Mouse (Mus musculus) inflammation-experienced regulatory T-cells (primary cell): ENCODE results near the gene Trip10. TPM values are rescaled to one million over a fixed set of nuclear protein-coding genes. Genes with fewer than 3 reads are reported as not detected.

Source experiments
- polyA plus RNA-seq, 2 experiments: library from polyadenylated mRNA; unstranded; fragments of 100-300 nt; shearing (Covaris generic); gene quantifications; one replicate each; pipeline ENCODE4 v1.2.1; 2017

Trip10 gene
- polyA plus RNA-seq = 1 to 10 TPM; 5.5 to 9.6 TPM

DNA sequence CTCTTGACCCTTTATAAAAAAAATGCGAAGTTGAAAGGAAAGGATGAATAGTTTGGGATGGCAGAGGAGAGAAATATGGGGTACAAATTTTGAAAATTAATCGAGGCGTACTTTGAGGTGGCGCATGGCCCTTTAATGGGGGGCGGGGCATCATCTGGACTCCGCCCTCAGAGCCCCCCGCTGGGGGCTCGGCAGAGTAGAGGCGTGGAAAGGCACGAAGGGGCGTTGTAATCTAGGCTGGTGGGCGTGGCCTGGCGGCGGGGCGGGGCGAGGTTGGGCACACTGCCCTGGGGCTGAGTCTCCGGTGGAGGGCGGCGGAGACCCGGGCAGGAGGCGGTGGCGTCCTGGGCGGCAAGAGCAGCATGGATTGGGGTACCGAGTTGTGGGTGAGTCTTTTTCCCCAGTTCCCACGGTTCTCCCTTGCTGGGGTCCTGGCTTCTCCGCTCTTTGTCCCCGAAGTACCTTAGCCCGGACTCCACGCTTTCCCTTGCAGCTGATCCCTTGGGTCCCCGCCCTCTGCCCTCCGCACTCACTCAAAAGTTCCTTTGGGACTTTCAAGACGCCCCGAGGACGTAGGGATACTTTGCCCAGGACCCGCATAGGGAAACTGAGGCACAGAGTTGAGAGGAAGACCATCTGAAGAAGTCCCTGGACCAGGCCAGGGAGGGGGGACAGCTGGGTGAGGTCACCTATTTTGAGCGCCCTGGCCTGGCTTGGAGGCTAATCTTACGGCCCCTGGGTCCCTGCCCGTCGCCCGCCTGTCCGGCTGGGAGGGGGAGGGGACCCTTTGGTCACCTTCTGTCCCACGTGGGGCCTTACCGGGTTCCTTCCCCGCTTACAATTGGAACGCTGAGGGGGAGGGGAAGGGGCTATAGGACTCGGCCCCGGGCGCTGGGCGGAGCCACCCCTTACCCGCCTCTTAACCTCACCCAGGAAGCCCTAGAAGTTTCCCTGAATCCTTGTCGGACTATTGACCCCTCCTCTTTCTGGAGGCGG lies at the start of gene Trip10:
Gene Trip10 (plus strand): TSS at position 270 of the 996 bp plus-strand sequence.

DNA sequence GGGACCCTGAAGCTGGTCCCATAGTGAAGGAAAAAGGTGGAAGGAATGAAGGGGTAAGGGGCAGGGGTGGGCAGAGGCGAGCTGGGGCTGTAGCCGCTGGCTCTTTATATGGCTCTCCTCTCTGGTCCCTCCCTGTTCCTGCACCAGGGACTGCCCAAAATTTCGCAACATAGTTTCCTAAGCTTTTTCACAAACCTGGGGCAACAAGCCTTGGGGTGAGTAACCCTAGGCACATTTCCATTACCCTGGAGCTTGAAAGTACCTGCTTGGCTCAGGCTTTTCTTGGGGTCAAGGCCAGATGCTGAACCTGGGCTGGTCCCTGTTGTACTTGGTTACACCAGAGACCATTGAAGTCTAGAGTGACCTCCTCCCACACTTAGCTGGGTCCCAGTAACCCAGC lies 21.2 kb upstream of the Trip10 start, which contains the start of gene C3:
Gene C3 (minus strand): TSS at position 123 of the 400 bp plus-strand sequence.

DNA sequence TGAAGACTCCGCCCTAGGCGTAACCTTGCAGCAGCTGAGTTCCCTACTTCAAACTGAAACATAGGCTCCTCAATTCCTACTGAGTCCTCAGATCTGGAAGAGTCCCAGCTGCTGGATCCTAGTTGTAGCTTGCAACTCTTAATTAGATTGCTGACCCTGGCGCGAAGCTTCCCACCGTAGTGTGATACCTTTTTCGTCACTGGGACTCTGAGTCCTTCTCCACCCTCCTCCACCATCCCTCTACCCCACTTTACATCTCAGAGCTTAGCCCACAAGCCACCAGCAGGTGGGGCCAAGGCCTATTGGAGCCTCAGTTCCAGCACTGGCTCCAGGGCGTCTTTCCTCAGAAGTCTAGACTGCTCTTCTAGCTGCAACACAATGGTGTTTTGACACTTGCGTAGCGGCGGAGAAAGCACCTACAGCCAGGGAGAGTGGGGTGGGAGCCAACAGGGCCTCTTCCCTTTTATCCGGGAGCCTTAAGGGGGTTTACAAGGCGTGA lies 1.0 kb upstream of the Trip10 start, which contains the start of gene Gpr108:
Gene Gpr108 (minus strand): TSS at position 246 of the 499 bp plus-strand sequence.

DNA sequence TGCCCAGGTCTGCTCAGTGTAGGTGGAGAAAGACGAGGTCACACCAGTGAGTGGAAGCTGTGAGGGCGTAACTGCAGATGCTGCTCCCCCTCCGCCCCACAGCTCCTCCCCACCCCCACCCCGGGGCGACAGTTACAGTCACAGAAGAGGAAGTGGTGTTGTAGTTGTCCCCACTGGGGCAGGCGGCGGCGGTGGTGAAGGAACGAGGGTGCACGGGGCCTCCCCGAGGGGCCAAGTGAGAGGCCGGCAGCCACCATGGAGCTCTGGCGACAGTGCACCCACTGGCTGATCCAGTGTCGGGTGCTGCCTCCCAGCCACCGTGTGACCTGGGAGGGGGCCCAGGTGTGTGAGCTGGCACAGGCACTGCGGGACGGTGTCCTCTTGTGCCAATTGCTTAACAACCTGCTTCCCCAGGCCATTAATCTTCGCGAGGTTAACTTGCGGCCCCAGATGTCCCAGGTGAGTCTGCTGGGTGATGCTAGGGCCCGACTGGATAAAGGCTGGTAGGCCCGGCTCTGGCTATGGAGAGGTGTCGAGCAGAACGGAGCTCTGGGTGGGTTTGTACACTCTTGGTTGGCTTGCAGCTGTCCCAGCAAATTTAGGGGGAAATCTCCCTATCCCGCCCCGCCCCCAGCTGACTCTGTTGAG lies 29.8 kb downstream of the Trip10 start, which contains the start of gene Vav1:
Gene Vav1 (plus strand): TSS at position 158 of the 648 bp plus-strand sequence.

Other genes with a start within 250 kb of the Trip10 start
- gene Pspn, start 249.4 kb upstream of the Trip10 start, polyA plus RNA-seq = 1 to 10 TPM; 1.2 to 2.1 TPM
- gene Gtf2f1, start 238.2 kb upstream of the Trip10 start, polyA plus RNA-seq = 10 to 100 TPM; 88.5 to 98.7 TPM
- gene Gm17949, start 238.0 kb upstream of the Trip10 start, polyA plus RNA-seq = 1 to 10 TPM; 1.5 to 1.6 TPM
- 10 to 100 TPM; 34.8 to 42.0 TPM for gene Khsrp, start 217.9 kb upstream of the Trip10 start, polyA plus RNA-seq
- gene Slc25a41, start 207.8 kb upstream of the Trip10 start, polyA plus RNA-seq = not detected
- gene Crb3, start 190.3 kb upstream of the Trip10 start, polyA plus RNA-seq = 1 to 10 TPM; 3.5 to 6.3 TPM
- gene Slc25a23, start 189.6 kb upstream of the Trip10 start, polyA plus RNA-seq = 1 to 10 TPM; 4.1 to 9.8 TPM
- 100 to 1,000 TPM; 268 to 282 TPM for gene Dennd1c, start 170.9 kb upstream of the Trip10 start, polyA plus RNA-seq
- 1 to 10 TPM; 1.6 to 1.8 TPM for gene Tubb4a, start 161.7 kb upstream of the Trip10 start, polyA plus RNA-seq
- 10 to 100 TPM in 1 of 2 experiments, 1 to 10 TPM in 1; 5.8 to 14.8 TPM for gene Tnfsf9, start 144.1 kb upstream of the Trip10 start, polyA plus RNA-seq
- 1 to 10 TPM in 1 of 2 experiments, under 1 TPM in 1; 0.51 to 1.9 TPM for gene Cd70, start 99.7 kb upstream of the Trip10 start, polyA plus RNA-seq
- gene Tnfsf14, start 55.3 kb upstream of the Trip10 start, polyA plus RNA-seq = 10 to 100 TPM in 1 of 2 experiments, 1 to 10 TPM in 1; 8.8 to 23.0 TPM
- under 1 TPM; 0.70 to 0.71 TPM for gene C3, start 21.3 kb upstream of the Trip10 start, polyA plus RNA-seq
- 10 to 100 TPM; 75.0 to 81.8 TPM for gene Gpr108, start 1.0 kb upstream of the Trip10 start, polyA plus RNA-seq
- 100 to 1,000 TPM; 171 to 245 TPM for gene Vav1, start 29.6 kb downstream of the Trip10 start, polyA plus RNA-seq
- 1 to 10 TPM in 1 of 2 experiments, under 1 TPM in 1; 0.43 to 3.2 TPM for gene Adgre1, start 109.2 kb downstream of the Trip10 start, polyA plus RNA-seq